Mouse (Mus musculus) kidney, adult 8-10 months (tissue): Measurements from ENCODE around the gene Tagap1.
"Not testable (repeated sequence)": the region's sequence is repeated elsewhere in the genome, so short reads cannot be mapped to it uniquely, and the experiment has no call there.

Experiments used
- DNase-seq, 2 experiments: peaks; one replicate each; pipeline ENCODE4 v3.0.0; 2022

The Tagap1 gene

DNA sequence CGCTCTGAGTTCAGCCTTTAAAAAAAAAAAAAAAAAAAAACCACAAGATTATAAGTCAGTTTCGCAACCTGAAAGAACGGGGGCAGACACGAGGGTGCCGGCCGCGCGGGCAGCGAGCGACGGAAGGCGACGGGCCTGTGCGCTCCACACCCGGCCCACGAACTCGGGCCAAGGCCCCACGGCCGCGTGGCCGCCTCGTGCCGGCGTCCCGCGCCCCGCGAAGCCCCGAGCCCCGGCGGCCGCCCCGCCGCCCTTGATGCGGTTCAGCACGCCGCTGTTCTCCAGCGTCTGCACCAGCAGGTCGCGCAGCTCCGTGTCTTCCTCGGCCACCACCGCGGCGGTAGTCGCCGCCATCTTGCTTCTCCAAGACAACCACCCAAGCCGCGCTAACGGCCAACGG lies at the start of gene Tagap1:
TSS of gene Tagap1 (minus strand) at position 381 of the 400 bp plus-strand sequence.
- DNase-seq = peak in 1 of 2 experiments; percentile 47

DNA sequence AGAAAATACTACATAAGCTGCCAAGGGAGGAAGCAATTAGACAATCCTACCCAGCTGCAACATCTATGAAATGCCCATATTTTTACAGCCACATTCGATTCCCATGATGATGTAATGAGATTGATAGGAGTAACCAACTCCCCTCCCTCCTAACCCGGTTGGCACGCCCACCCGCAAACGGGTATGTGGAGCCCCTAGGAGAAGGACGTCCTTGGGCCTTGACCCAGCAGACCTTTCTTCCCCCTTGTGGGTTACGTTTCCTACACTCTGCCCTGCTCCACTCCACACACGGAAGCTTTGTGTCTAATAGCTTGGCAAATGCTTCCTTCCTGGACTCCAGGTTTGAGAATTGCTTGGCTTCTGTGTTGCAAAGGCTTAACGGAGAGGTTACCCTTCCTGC lies 48.9 kb upstream of the Tagap1 start:
- DNase-seq = not testable (repeated sequence)

DNA sequence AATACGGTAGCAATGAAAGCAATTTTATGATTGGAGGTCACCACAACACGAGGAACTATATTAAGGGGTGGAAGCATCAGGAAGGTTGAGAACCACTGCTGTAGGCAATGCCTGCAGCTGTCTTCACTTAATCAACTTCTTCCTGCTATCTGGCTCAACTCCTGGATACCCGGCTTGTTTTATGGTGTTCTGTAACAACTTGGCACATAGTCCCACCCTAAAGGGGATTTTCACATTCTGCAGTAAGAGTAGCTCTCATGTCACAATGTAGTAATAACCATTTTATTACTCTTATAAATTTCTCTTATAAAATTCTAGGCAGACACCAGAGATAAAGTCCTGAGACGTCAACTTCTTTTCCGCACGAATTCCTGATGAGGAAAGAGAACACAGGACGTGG lies 48.5 kb upstream of the Tagap1 start:
- DNase-seq = not testable (repeated sequence)

DNA sequence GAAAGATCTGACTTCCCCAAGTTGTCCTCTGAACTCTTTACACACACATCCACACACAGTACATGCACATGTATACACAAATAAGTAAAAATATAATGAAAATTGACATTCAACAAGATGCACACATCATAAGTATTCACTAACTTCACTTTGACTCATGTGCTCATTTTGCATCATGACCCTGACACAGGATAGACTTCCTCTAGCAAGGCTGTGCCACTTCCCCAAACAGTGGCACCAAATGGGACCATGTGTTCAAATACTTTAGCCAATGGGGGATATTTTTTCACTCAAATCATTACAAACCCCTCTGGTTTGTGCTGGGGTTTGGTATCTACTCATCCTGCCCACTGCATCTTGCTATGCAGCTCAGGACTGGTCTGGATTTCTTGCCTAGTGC lies 47.9 kb upstream of the Tagap1 start:
- DNase-seq = not testable (repeated sequence)

DNA sequence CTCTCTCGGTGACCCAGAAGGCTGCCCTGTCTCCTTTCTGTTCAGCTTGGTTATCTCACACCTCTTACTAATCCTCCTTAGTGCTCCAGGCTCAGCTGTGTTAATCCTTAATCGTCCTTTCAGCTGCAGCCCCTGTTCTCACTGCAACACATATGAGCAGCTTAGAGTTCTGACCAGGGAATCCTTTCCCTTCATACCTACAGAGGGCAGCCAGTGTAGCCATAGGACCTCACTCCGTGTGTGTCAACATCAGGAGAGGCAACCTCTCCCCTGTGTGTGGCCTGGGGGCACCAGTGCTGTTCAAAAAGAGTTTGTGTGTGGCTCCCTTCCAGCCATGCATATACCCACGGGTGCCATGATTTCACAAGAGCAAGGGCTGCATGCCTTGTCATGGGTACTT lies 44.7 kb upstream of the Tagap1 start:
- DNase-seq = not testable (repeated sequence)

DNA sequence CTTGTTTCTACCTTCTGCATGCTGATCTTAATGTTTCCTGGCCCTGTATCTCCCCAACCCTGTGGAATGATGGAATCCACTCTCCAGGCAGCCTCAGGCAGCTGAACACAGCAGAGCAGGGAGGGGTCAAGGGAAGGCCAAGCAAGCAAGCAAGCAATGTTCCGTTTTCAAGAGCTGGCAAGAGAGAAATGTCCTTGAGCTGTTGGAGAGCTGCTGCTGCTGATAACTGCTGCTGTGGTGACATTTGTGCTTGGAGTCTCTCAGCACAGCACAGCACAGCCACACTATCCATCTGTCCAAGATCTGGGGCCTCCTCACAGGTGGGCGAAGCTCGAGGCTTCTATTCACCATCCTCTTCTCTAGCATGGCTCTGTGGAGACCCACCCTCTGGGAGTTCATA lies 42.4 kb upstream of the Tagap1 start:
- DNase-seq = not testable (repeated sequence)

DNA sequence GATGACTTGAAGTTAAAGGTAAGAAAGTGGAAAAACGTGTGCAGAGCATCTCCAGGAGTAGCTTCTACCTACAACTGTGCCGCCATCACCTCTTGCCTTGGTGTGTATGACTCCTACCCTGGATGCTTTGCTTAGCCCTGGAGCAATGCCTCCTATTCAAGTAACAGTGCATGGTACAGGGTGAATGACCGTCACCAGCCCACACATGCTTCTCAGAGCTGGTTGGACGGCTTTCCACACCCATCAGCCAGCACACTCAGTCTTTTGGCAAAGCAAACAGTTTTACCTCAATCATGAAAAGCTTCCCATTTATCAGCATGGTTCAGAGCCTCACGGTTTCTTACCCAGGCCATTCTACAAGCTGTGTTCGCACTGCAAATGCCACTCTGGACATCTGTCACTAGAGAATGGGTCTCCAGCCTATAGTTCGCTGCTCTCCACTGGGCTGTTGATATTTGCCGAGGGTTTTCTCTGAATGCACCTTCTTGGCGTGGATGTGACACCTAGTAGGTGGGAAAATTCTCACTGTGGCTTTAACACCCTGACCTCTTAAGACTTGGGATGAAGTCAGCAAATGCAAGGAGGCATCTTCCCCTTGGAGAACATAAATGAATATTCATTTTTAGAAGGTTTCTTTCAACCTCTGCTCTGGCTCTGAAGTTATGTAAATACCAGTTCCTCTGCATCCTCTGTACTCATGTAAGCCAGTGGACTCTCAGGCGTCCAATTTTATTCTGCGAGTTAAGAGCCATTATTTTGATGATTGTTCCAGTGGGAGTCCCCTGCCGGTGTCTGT lies 41.0 kb upstream of the Tagap1 start:
- DNase-seq = not testable (repeated sequence)

DNA sequence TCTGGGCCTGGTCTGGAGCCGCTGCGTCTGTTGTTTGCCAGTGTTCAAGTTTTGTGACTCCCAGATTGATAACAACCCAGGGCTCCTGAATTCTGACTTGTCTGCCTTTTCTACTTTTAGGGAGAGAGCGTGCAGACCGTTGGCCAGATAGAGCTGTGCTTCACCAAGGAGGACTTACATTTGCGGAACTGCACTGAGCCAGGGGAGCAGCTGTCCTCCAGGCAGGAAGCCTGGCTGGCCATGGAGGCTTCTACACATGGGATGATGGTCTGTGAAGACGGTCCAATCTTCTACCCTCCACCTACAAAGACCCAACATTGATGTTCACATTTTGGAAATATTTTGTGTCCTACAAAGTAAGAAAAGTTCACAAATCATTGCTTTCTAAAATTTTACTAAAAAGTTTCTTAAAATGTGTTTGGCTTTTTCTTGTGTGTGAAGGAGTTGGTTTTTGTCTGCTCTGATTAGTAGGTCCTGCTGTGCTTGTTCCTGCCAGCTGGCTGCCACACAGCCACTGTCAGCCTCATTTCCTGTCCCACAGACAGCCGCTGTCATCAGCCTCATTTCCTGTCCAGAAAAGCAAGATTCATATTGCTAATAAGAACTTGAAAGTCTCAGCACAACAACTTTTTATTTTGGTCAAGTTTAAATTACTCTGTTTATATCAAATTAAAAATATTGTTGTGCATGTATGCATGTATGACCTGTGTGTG lies 37.0 kb upstream of the Tagap1 start:
- not testable (repeated sequence) for DNase-seq

DNA sequence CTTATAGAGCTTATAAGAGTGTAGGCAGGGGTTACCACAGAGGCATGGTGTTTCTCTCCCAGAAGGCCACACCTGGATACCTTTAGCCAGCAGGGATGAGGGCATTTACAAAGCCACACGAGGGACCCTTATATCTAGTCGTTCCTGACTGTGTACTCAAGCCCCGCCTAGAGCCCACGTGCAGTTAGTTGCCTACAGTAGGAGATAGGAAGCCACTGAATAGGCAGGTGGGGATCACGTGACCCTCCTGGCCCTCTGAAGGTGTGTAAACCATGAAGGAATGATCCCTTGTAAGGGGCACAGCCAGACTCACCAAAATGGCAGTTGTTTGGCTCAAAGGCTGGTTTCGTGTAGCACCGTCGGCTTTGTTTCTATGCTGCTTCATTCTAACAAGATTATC lies 35.9 kb upstream of the Tagap1 start:
- not testable (repeated sequence) for DNase-seq

DNA sequence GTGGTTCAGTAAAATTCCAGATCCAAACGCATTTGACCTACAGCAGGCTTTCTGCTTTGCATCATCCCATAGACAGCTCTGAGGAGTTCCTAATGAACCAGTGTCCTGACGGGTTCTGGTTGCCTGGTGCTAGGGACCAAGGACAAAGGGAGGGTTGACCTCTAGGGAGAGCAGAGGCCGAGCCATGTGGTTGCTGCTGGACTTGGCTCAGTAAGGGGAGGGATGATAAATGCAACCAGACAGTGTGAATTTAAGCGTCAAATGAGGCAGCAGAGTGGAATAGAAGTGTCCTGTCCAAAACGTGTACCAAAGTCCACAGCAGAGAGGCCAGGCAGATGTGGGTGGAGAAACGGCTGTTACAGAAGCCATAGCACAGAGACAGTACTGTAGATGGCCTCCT lies 34.5 kb upstream of the Tagap1 start:
- DNase-seq = not testable (repeated sequence)

DNA sequence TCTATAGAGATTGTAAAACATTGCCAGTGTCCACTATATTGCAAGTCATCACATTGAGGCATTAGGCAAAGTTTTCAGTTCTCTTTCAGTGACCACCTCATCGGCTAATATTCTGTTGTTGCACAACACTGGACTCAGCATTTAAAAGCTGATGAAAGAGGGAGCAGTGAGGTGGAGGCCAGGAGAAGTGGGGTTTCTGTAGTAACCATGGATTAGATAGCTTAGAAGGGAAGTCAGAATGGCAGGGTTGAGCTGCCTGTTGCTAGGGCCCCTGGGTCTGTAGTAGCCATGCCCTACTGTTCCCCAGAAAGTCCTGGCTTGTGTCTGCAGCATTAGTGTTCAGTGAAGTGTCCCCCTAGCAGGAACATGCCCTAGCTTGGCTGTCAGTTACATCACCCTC lies 25.2 kb upstream of the Tagap1 start:
- DNase-seq = not testable (repeated sequence)

DNA sequence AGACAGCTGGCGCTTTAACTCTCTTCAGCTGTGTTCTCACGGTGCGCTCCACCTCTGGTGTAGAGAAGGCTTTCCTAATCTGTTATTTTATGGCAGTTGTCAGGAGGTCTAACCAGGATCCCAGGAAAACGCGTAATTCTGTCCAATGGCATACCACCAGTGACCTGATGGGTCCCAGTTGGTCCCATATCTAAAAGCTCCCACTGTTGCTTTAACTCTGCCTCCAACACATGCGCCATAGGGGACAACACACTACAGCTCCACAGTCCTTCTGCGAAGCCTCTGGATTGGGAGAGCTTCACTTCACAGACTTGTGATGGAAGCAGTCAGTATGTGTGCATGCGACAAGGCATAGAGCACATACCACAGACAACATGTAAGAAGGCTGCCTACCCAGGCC lies 19.2 kb upstream of the Tagap1 start:
- DNase-seq = not testable (repeated sequence)

DNA sequence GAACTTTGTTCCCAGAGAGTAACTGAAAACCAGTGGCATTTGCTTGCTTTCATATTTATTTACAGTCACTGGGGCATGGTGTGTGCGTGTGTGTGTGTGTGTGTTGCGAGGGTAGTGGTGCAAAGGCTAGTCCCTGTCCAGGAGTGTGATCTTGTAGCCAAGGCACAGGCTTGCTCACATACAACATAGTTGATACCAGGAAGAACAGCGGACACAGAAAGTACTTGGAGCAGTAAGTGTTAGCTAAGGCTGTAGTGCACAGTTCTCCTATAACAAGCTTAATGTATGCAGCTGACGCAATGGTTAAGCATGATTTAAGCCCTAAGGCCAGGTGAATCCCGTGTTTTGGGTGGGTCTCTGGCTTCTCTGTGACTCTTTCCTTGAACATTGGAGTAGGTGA lies 18.4 kb upstream of the Tagap1 start:
- DNase-seq = not testable (repeated sequence)

DNA sequence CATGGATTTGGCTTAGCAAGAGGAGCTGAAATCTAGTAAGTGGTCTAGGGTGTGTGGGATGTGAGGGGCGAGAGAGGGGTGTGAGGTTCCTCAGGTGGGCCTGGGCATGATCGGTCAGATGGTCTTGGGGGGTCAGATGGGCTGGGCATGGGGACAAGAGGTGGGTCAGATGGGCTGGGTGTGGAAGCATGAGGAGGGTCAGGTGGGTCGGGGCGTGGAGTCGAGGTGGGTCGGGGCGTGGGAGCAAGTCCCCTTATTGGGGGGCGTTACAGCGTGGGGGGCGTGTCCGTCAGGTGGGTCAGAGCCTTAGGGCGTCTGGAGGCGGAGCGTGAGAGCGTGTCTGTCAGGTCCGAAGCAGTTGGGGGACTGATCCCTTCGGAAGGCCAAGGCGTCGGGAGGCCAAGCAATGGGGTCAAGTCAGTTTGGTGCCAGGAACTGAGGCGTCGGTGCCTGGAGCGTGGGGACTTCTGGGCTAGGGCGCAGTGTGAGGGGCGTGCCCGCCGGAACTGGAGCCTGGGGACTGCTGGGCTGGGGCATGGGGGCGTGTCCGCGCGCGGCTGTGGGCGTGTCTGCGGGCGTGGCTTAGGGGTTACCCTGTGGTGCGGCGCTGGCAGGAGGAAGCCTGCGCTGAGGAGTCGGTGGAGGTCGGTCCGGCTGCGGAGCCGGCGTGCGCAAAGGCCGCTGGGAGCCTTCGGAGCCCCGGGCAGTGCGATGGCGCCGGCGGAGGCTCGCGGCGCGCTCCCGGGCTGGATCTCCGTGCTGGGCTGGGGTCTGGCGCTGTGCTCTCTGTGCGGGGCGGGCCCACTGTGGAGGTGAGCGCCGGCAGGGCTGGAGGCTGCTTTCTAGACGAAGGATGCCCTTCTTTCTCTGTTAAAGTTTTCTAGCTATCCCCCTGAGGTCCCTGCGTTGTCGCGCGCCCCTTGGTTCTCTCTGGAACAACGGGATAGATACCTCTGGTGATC lies 17.6 kb upstream of the Tagap1 start, which contains the start of gene Gm49721:
TSS of gene Gm49721 (plus strand) at position 618 of the 962 bp plus-strand sequence.
- peak; percentile 80 for DNase-seq

DNA sequence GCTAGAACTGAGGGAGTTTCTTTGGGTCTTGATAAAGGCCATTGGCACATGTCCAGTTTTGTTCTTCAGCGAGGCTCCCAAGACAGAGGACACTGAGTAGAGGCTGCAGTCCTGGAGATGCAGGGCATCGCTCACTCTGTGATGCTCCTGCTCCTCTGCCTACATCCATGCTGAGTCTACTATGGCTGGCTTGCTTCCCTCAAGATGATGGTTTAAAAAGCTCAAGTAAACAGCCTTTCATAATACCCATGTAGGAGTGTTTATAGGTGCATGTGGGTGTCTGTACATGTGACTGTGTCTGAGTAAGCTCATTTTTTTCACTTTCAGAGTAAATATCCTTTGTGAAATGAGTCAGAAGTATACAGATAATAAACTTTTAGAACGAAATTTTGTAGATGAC lies 14.0 kb upstream of the Tagap1 start:
- DNase-seq = not testable (repeated sequence)

DNA sequence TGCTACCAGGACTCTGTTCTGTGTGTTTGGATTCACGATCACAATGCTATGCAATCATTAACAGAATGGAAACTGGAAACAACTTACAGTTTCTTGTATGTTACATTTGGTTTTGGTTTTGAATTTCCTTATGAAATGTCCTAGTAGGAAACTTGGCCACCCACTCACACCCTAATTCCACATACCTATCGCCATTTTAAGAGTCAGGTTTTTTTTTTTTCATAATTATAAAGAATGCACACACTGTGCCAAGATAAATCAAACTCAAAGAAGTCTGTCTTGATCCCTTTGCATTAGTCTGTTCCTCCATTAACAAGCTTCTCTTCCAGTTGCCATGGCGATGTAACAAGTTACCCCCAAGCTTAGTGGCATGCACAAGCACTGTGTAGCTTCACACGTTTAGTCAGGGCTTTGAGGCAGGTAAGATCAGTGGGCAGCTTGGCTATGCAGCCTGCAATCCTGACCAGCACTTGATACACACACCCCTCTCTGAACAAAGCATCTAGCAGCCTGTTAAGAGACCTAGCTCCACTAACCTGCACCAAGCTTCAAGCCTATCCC lies 12.0 kb upstream of the Tagap1 start:
- not testable (repeated sequence) for DNase-seq

DNA sequence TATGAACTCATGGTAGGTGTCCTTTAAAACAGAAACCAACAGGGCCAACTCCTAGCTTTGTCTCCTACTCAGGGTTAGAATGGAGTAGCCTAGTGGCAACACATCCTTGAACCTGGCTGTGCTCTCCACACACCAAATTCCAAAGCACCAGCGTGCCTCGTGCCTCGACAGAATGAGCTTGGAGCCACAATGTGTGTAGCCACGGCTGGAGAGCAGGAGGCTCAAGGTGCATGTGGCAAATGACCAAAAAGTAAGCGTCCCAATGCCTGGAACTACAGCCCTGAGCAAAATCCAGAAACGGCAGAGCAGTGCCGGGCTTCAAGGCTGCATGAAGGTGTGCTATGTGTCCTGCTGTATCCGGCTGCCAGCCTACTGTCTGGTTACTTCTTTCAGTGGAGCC lies 10.3 kb upstream of the Tagap1 start:
- DNase-seq = peak; percentile 35 to 36

DNA sequence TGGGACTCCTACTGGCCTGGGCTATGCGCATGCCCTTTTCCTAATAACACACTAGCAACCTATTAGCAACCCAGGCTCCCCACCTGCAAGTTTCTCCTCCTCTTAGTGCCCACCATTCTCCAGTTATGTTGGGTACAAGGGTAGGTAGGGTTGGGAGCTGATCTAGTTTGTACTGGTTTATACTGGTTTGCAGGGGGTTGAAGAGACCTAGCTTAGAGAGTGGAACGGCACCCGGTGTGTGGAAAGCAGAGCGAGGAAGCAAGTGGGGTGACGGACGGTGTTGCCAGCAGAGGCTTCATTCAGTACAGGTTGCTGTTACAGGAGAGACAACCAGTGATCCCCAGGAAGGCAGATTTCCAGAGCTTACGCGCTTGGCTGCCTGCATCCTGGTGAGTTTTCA lies 9.4 kb upstream of the Tagap1 start, which contains the start of gene Rnaset2b:
TSS of gene Rnaset2b (plus strand) at position 301 of the 400 bp plus-strand sequence.
- DNase-seq = not testable (repeated sequence)

DNA sequence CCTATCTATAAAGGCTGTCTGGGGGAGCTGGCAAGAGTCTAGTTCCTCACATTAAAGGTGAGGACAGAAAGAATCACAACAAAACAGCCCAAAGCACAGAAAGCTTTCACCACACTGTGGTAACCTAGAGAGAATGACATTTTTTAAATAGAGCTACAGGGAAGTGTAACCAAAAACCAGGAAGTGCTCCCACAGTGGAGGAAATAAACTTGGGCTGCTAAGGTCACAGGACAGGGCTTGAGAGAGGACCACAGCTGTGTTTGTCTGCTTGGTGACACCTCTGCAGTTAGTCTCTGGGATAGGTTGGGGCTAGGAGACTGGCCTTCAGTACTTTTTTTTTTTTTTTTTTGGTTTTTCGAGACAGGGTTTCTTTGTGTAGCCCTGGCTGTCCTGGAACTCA lies 6.7 kb upstream of the Tagap1 start:
- not testable (repeated sequence) for DNase-seq

DNA sequence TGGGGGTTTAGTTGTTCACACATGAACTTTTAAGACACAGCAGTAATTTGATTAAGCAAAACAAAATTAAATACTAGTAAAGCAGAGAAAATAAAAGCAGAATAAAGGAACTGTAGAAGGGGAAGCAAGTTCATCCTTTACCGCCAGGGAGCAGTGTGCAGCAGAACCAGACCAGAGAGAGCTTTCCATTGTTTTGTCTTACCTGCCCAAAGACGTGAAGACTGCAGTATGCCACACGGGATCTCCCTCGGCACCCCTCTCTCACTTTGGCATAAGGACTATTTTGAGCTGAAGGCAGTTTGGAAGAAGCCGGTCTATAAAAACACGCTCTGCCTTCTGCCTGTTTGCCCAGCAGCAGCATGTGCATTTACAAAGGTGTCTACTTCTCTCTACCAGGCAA lies 4.4 kb upstream of the Tagap1 start:
- peak in 1 of 2 experiments; percentile 30 for DNase-seq

DNA sequence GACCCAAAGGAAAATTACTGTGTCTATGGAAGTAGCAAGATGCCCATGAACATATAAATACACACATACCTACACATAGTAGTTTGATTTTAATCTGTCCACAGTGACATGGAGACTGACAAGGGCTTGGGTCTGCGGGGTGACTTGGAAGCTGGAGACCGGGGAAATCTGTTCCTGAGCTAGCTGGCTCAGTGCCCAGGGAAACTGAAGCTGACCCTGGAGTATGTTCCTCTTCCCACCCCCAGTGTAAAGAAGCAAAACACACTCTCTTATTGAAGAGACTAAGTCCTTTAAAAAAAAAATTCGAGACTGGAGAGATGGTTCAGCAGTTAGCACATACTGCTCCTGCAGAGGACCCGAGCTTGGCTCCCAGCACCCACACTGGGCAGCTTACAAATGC lies 2.0 kb upstream of the Tagap1 start:
- DNase-seq = not testable (repeated sequence)

DNA sequence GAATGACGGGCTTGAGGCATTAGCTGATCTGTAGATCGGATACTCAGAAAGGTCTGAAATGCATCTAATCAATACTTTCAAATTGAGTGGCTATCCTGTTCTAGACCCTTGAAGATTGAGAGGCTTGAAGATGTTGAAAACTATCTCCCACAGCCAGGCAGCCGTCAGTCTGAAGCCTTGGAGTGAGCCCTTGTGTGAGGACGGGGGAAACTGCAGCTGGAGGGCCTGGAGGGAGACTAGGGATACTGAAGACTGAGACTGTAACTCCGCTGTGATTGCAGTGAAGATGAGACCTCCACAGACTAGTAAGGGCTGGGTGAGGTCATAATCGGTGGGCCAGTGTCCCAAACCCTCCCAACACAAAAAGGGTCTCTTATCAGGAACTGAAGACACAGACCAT lies 1.4 kb upstream of the Tagap1 start:
- DNase-seq = not testable (repeated sequence)
